Mouse (Mus musculus) neural tube, embryonic 11.5 days (tissue): ENCODE results near the gene Cyp4f40. TPM values are rescaled to one million over a fixed set of nuclear protein-coding genes. Genes with fewer than 3 reads are reported as not detected.
A peak's percentile ranks its signal among the peaks of the same experiment; 100 is the strongest.
"Not testable (repeated sequence)": the region's sequence is repeated elsewhere in the genome, so short reads cannot be mapped to it uniquely, and the experiment has no call there.

ENCODE experiments used
- ATAC-seq: fragments of 200-750 bp; cut with Nextera tagmentation; 2 replicates; pipeline ENCODE4 v1.8.0; 2017; ENCODE audit warnings: moderate number of reproducible peaks, mild to moderate bottlenecking, moderate TSS enrichment, moderate library complexity; ENCODE audit not compliant: insufficient read depth, low FRiP score, low TSS enrichment
- DNase-seq: peaks from one replicate; pipeline ENCODE4 v3.0.0-alpha.2; 2015; ENCODE audit warnings: low spot score
- H3K27ac ChIP-seq: fragments of 300-500 bp; sonication (generic); 2 replicates; pipeline ENCODE4 v1.5.1; 2014; ENCODE audit warnings: low read depth, mild to moderate bottlenecking, low read length
- H3K27me3 ChIP-seq: fragments of 300-500 bp; sonication (generic); 2 replicates; pipeline ENCODE4 v1.6.1; 2014; ENCODE audit warnings: mild to moderate bottlenecking, low read length, mixed read lengths; ENCODE audit not compliant: control insufficient read depth, insufficient read depth
- H3K36me3 ChIP-seq: fragments of 300-500 bp; sonication (generic); 2 replicates; pipeline ENCODE4 v1.6.1; 2014; ENCODE audit warnings: mild to moderate bottlenecking, low read length, moderate library complexity, mixed read lengths; ENCODE audit not compliant: control insufficient read depth, insufficient read depth
- H3K4me1 ChIP-seq: fragments of 300-500 bp; sonication (generic); 2 replicates; pipeline ENCODE4 v1.6.1; 2014; ENCODE audit warnings: low read length, mixed read lengths; ENCODE audit not compliant: control insufficient read depth, insufficient read depth
- H3K4me2 ChIP-seq: fragments of 300-500 bp; sonication (generic); 2 replicates; pipeline ENCODE4 v1.6.1; 2014; ENCODE audit warnings: low read depth, mild to moderate bottlenecking, moderate library complexity
- H3K4me3 ChIP-seq: fragments of 300-500 bp; sonication (generic); 2 replicates; pipeline ENCODE4 v1.5.1; 2014; ENCODE audit warnings: low read depth, low read length
- H3K9ac ChIP-seq: fragments of 300-500 bp; sonication (generic); 2 replicates; pipeline ENCODE4 v1.6.1; 2014; ENCODE audit warnings: mild to moderate bottlenecking, low read length
- H3K9me3 ChIP-seq: fragments of 300-500 bp; sonication (generic); 2 replicates; pipeline ENCODE4 v1.6.1; 2016; ENCODE audit warnings: low read length; ENCODE audit not compliant: control insufficient read depth
- WGBS: fragments of 180-500 bp; shearing (Covaris S2); extraction: QIAGEN DNeasy Blood & Tissue Kit; methylation state at CpG from one replicate; pipeline ENCODE4 v1.1.7; 2014; 5-methylcytosine and 5-hydroxymethylcytosine counted together
- polyA plus RNA-seq: library from polyadenylated mRNA; unstranded; fragments of >200 nt; fragmentation: Nextera tagmentation; extraction: Ambion mirVana; gene quantifications from 2 replicates; pipeline ENCODE4 v1.2.1, GENCODE M21; 2014

Gene Cyp4f40
- not detected in 2 replicates for polyA plus RNA-seq

GRCm38 (mm10) chr17:32658712-32659111 lies at the start of gene Cyp4f40:
Gene Cyp4f40 (plus strand): TSS chr17:32658900.
- H3K27ac ChIP-seq, result no peak within 1 kb of the TSS
- no peak for ATAC-seq
- DNase-seq, result no peak

GRCm38 (mm10) chr17:32610231-32610630 lies 48.5 kb upstream of the Cyp4f40 start:
- not testable (repeated sequence) for H3K4me2 ChIP-seq, H3K4me1 ChIP-seq, ATAC-seq, H3K36me3 ChIP-seq, H3K27ac ChIP-seq, H3K9ac ChIP-seq, DNase-seq, H3K4me3 ChIP-seq, H3K27me3 ChIP-seq, H3K9me3 ChIP-seq
- 82% methylated on average over 3 of the region's 3 CpGs for WGBS

More at GRCm38 (mm10) chr17:32658712-32659111, at the start of gene Cyp4f40:
- 66% methylated on average over 2 of the region's 2 CpGs for WGBS
- Histone ChIP-seq H3K4me1 (no peaks in the 10 kb centered on the region), H3K4me2 (no peak within 1 kb of the TSS), H3K36me3 (no peaks in the 10 kb centered on the region), H3K4me3 (no peak within 1 kb of the TSS), H3K27me3 (no peaks in the 10 kb centered on the region), H3K9me3 (no peaks in the 10 kb centered on the region), H3K9ac (no peak within 1 kb of the TSS)

GRCm38 (mm10) chr17:32610896-32611295 lies 47.8 kb upstream of the Cyp4f40 start:
- Histone ChIP-seq H3K9ac (no peak overlapping the region), H3K9me3 (no peaks in the 10 kb centered on the region), H3K4me3 (no peak overlapping the region), H3K36me3 (no peaks in the 10 kb centered on the region), H3K4me2 (no peak overlapping the region), H3K4me1 (no peaks in the 10 kb centered on the region), H3K27ac (no peak overlapping the region), H3K27me3 (no peaks in the 10 kb centered on the region)
- DNase-seq (no peak), ATAC-seq (no peak)
- 78% methylated on average over 3 of the region's 3 CpGs for WGBS

GRCm38 (mm10) chr17:32612417-32612816 lies 46.3 kb upstream of the Cyp4f40 start:
- H3K4me2 ChIP-seq, result no peak overlapping the region
- H3K9ac ChIP-seq, result no peak overlapping the region
- no peaks in the 10 kb centered on the region for H3K4me1 ChIP-seq
- no peaks in the 10 kb centered on the region for H3K9me3 ChIP-seq
- H3K36me3 ChIP-seq, result no peaks in the 10 kb centered on the region
- no peaks in the 10 kb centered on the region for H3K27me3 ChIP-seq
- ATAC-seq (no peak), DNase-seq (no peak)
- H3K27ac ChIP-seq, result no peak overlapping the region
- WGBS, result 75% methylated on average over 3 of the region's 3 CpGs
- no peak overlapping the region for H3K4me3 ChIP-seq

GRCm38 (mm10) chr17:32617252-32617651 lies 41.4 kb upstream of the Cyp4f40 start:
- Histone ChIP-seq H3K4me1 (no peaks in the 10 kb centered on the region), H3K27ac (no peak overlapping the region), H3K27me3 (no peaks in the 10 kb centered on the region), H3K9me3 (0 out of 2 replicates have a peak, but pooled peaks cover 3% of the 10 kb centered on the region), H3K4me2 (no peak overlapping the region), H3K36me3 (no peaks in the 10 kb centered on the region), H3K9ac (no peak overlapping the region), H3K4me3 (no peak overlapping the region)
- ATAC-seq, result no peak
- DNase-seq, result no peak
- 71% methylated on average over 1 of the region's 1 CpGs for WGBS

- H3K9me3 ChIP-seq, H3K4me3 ChIP-seq, H3K27me3 ChIP-seq, H3K9ac ChIP-seq, H3K4me1 ChIP-seq, H3K36me3 ChIP-seq, DNase-seq, H3K4me2 ChIP-seq, H3K27ac ChIP-seq, ATAC-seq: not testable (repeated sequence)
- 72% methylated on average over 4 of the region's 4 CpGs for WGBS
These were observed 37.7 kb upstream of the Cyp4f40 start, which contains the start of gene Cyp4f37 for GRCm38 (mm10) chr17:32621018-32621417. Gene Cyp4f37 (plus strand): TSS chr17:32621309.

GRCm38 (mm10) chr17:32629726-32630125 lies 29.0 kb upstream of the Cyp4f40 start:
- WGBS, result 77% methylated on average over 6 of the region's 7 CpGs
- H3K27me3 ChIP-seq, H3K9me3 ChIP-seq, H3K4me2 ChIP-seq, H3K4me3 ChIP-seq, DNase-seq, H3K27ac ChIP-seq, ATAC-seq, H3K9ac ChIP-seq, H3K4me1 ChIP-seq, H3K36me3 ChIP-seq: not testable (repeated sequence)

- H3K27ac ChIP-seq, result no peak overlapping the region
- no peaks in the 10 kb centered on the region for H3K36me3 ChIP-seq
- no peaks in the 10 kb centered on the region for H3K4me1 ChIP-seq
- DNase-seq (no peak), ATAC-seq (no peak)
- H3K4me3 ChIP-seq, result no peak overlapping the region
- WGBS, result 80% methylated on average over 3 of the region's 3 CpGs
- no peaks in the 10 kb centered on the region for H3K9me3 ChIP-seq
- H3K9ac ChIP-seq, result no peak overlapping the region
- no peaks in the 10 kb centered on the region for H3K27me3 ChIP-seq
- no peak overlapping the region for H3K4me2 ChIP-seq
These were observed 26.8 kb upstream of the Cyp4f40 start for GRCm38 (mm10) chr17:32631936-32632335.

GRCm38 (mm10) chr17:32634242-32634971 lies 24.3 kb upstream of the Cyp4f40 start:
- ATAC-seq, H3K4me1 ChIP-seq, H3K36me3 ChIP-seq, H3K27ac ChIP-seq, H3K27me3 ChIP-seq, DNase-seq, H3K9me3 ChIP-seq: not testable (repeated sequence)
- peak overlapping the region; percentile 58 for H3K4me2 ChIP-seq
- 89% methylated on average over 9 of the region's 9 CpGs for WGBS
- peak overlapping the region; percentile 31 for H3K4me3 ChIP-seq
- H3K9ac ChIP-seq, result peak overlapping the region; percentile 54
